Mouse (Mus musculus): ENCODE measurements around the gene Sumf1. TPM values are rescaled to one million over a fixed set of nuclear protein-coding genes. Genes with fewer than 3 reads are reported as not detected.

Gene Sumf1
- total RNA-seq, 4 experiments from 2014 or later: 6.7 to 9.9 (median 7.6) TPM

DNA sequence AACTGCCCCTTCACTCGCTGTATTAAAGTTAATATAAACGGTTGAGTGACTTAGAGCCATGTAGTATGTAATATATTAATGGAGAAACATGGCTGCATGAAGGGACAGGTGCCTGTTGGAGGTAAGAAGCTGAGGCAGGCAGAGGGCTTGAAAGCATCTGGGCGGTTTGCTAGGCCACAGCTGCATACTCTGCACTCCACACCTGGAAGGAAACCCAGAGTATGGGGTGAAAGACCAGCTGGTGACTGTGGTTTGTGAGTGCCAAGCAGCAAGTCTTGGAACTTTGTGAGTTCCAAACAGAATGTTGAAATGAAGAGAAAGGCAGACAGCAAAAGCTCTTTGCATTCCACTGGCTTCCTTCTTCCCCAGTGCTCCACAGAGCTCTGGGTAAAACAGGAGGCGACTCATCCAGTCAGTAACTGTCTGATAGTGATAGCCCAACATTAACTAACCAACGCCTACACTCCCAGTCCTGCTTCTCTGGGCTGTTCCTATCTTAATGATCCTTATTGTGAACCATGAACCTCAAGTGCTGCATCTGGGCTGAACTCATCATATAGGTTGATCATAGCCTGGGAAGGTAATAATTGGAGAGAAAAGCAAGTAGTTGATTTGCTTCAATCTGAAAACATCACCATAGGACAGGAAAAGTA, 21.7 kb upstream of the Sumf1 start:
- DNase-seq (ENCODE audit: low spot score in 2 of 2): no peak

DNA sequence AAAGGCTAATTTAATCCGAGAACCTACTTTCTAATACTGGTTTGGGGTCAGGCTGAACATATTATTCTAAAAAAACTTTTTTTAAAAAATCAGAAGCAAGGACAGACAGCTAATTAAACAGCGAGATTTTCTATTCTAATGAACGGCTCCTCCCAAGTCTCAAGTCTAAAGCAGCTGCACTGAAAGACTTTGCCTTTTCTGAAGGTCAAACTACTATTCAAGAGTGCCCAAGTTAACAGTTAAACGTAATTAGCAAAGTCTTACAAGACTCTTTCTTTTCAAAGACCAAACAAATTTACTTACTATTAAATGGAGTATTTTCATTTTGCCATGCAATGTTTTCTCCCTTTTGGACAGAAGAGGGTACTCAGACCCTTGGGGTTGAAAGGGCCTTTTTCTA, 20.8 kb upstream of the Sumf1 start:
- no peak for DNase-seq (ENCODE audit: low spot score in 2 of 2)

DNA sequence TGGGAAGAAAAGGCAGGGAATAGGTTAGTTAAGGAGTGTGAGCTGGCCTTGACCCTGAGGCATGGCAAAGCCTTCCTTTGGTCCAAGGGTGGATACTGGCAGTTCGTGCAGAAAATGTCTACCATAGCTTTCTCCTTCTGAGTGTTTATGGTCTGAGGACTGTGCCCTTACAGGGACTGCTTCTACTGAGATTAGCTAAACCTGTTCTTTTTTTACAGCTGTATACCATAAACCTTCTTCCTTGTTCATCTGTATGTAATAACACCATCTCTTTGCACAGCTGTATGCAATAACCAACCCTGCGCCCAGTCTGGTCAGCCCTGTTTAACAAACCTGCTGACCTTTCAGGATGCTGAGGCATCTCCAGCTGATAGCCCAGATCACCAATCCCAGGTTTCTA, 18.9 kb upstream of the Sumf1 start:
- no peak for DNase-seq (ENCODE audit: low spot score in 2 of 2)

DNA sequence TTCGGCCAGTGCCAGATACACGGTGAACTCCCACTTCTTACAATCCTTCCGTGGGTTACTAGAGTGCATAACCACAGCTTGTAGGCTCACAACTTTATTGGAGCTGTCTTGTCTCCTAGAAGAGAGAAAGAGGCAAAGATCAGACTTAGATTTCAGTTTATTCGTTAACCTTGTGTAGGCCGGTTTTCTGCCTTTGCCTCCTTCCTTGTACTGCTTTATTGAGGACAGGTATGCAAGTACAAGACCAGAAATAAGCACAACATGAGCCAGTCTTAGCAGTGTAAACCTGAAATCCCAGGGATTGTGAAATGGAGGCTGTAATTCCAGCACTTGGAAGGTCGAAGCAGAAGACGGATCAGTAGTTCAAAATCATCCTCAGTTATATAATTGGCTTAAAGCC, 12.9 kb upstream of the Sumf1 start:
- no peak for DNase-seq (ENCODE audit: low spot score in 2 of 2)

DNA sequence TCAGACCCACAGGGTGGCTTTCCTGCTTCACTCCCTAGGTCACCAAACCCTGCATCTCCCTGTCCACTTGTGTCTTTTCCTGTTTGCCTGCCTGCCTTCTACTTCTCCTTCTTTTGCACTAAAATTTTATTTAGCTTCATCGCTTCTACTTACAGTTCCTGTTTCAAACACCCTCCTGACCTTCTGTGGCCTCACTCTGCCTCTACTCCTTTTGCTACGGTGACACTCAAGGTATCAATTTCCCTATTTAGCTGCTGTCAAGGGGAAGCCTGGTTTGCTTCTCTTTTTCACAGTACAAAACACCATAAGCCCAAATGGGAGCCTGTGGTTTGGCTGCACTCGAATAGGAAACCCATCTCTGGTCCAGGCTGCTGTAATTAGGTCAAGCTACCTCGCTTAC, 11.7 kb upstream of the Sumf1 start:
- no peak for DNase-seq (ENCODE audit: low spot score in 2 of 2)

DNA sequence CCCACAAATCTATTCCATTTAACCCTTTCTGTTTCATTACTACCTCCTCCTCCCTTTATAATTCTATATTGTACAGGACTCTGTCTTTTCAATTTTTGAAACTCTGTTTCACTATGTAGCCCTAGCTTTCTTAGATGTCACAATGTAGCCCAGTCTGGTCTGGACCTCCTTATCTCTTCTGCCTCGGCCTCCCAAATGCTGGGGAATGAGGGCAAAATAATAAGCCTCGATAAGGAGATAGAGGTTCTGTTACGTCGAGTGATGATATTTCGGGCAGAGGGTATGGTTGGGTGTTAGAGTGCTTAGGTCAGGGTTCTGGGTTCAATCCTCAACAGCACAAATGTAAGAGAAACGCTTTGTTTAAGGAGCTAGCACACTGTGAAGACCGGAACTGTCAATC, 11.3 kb upstream of the Sumf1 start:
- DNase-seq (ENCODE audit: low spot score in 2 of 2): no peak

DNA sequence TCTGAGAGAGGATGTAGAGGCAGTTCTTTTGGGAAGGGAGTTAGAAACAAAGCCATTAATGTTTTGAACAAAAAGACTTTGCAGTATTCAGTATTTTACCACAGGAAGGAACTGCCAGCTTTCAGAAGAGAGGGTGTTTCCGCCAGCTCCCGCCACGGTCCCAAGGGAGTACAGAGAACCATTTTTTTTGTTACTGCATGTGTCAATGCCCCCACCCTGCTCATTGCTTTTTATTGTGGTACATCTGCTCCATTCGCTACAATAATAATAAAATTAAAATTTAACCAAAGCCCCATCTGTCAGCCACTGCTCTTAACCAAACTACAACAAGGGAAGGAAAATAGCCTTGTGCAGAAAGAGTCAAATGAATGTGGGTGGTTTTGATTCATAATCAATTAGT, 7.2 kb upstream of the Sumf1 start:
- no peak for DNase-seq (ENCODE audit: low spot score in 2 of 2)

DNA sequence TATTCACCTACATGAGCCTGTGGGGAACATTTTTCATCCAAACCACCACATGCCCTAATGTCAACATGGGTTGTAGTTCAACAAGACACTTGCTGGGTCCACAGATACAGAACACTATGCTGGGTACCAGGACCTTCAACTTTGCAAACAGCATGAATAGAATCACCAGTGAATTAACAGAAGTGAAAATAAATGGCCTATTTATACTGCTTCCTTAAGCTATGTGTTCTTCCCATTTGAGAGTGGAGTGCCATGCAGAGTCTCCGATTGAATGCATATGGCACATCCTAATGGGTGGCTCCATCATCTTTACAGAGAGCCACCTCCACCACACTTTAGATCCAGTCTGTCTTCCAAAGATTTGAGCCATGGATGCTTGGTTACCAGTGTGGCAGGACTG, 5.3 kb upstream of the Sumf1 start:
- DNase-seq (ENCODE audit: low spot score in 2 of 2): no peak

DNA sequence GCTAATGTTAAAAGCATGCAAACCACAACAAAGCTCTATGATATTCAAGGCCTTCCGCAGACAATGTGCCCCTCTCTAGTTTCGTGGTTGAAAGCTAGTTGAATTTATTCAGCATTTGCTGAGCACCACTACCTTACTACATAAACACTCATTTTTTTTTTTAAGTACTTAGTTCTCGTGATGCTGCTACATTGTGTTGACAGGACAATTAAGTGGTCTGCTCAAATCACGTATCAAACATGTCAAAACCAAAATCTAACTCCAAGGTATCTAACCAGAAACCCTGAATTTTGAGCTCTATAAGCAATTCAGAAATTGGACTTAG, 265 bp upstream of the Sumf1 start:
- DNase-seq (ENCODE audit: low spot score in 2 of 2): no peak

DNA sequence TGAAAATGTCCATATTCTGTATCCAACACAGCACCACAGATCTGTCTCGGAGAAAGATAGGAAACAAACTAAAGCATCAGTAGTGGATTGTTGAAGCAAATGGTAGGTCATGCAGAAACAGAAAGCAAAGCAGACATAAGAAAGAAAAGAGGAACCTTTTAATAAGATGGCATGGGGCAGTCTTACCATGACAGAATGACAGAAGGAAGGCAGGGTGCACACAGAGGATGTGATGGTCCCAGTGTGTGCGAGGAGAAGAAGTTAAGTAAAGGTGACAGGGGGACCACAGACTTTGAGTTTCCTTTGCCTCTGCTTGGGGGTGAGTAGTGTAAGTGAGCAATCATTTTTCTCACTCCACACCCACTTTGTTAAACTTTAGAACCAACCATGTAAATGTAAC, 6.3 kb downstream of the Sumf1 start:
- no peak for DNase-seq (ENCODE audit: low spot score in 2 of 2)

DNA sequence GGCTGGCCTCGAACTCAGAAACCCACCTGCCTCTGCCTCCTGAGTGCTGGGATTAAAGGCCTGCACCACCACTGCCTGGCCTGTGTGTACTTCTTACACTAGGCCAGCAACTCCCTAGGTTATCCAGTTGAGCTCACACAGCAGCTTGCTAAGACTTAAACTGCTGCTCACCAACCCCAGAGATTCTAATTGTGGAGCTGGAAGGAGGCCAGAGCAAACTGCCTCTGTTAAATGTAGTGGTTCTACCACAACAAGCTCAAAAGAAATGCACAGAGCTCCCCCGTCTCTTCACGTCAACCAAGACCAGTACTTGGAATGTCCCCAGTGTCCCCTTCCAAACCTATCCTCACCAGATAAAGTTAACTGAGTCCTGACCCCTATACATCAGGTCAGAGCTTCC, 11.2 kb downstream of the Sumf1 start:
- DNase-seq (ENCODE audit: low spot score in 2 of 2): no peak

DNA sequence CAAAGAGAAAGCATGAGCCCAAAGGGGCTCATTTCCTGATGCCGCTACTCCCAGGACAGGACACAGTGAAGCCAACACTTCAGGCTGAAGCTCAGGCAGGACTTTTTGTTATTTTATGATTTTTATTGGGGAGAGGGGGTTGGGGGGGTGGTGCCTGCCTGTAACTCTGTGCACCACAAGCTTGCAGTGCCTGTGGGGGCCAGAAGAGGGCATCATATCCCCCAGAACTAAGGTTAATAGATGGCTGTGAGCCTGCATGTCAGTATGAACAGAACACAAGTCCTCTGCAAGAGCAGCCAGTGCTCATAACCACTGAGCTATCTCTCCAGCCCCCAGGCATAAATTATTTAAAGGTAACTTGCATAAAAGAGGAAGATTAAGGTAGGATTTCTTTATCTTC, 13.2 kb downstream of the Sumf1 start:
- no peak for DNase-seq (ENCODE audit: low spot score in 2 of 2)

DNA sequence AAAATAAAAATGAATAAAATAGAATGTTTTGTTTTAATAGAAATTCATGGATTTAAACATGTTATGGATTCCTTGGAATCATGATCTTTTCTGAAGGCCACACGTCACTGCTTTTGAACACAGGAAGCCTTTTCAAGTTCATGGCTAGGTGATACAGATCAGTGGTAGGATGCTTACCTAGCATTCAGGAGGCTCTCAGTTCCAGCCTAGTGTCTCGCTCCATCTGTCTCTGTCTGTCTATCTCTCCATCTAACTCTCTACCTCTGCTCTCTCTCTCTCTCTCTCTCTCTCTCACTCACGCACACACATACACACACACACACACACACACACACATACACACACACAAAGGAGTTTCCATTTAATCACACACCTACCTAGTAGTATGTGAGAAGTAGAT, 15.9 kb downstream of the Sumf1 start:
- no peak for DNase-seq (ENCODE audit: low spot score in 2 of 2)

DNA sequence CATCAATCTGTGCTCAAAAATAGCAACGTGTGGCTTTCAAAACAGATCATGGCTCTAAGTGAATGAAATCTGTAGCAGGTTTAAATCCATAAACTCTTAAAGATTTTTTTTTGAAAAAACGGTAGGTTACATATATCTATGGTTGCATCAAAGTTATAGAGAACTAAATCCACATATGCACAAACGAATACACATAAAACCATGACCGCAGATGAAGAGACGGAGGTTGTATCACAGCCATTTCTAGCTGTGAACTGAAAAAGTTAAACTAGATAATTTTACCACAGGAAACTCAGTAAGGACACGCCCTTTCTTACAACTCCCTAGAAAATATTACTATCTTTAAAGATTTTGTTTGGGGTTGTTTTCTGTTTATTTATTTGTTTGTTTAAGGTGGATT, 16.7 kb downstream of the Sumf1 start:
- DNase-seq (ENCODE audit: low spot score in 2 of 2): no peak

DNA sequence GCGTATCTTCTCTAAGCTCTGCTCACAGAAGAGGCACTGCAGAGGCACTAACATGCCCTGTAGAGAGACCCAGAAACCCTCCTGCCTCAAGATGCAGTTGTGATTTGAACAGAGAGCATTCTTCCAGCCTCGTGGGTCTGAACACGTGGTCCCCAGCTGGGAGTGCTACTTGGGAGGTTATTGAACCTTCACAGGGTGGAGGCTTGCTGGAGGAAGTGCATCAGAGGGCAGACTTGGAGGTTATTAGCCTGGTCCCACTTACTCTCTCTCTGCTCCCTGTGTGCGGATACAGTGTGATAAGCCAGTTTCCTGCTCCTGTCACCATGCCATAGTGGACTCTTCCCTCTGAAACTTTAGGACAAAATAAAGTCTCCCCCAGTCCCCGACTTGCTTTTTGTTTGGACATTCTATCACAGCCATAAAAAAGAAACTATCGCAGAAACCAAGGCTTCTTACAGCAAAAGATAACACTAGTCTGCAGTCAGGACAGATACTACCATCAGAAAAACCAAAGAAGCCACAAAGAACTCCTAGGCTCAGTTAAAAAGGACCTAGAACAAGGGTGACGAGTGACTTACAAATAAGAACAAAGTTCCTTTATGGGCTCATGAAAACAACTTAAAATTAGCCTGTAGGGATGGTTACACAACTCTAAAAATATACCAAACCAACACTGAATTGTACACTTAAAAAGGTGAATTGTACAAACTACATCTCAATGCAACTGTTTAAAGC, 17.3 kb downstream of the Sumf1 start:
- DNase-seq (ENCODE audit: low spot score in 2 of 2): no peak

DNA sequence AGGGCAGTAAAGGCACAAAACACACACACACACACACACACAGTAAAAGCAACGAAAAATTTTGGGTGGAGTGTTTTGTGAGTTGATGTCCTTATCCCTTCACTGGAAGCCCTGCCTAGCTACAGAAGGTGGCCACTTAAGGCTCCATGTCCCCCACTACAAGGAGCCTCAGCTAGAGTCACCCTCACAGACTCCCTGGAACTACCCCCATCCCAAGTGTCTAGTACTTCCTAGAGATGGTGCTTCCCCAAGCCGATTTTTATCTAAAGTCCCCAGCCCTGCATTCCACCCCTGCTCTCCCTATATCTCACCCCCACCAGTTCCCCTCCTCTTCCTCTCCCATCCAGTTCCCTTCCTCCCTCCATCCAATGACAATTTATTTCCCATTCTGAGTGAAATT, 19.8 kb downstream of the Sumf1 start:
- no peak for DNase-seq (ENCODE audit: low spot score in 2 of 2)

DNA sequence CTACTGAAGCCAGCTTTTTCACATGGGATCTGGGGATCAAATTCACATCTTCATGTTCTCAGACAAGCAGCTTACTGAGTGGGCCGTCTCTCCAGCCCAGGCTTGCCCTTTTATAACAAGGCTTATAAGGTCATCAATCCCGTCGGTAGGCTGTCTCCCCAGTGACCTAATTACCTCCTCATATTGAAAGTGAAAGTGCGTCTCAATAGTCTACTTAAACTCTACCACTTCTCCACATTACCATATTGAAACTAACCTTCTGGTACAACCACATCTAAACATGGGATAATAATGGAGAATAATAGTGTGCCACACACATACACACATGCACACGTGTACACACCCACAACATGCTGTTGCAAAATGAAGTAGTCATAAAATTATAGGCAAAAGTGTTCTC, 20.4 kb downstream of the Sumf1 start:
- no peak for DNase-seq (ENCODE audit: low spot score in 2 of 2)

DNA sequence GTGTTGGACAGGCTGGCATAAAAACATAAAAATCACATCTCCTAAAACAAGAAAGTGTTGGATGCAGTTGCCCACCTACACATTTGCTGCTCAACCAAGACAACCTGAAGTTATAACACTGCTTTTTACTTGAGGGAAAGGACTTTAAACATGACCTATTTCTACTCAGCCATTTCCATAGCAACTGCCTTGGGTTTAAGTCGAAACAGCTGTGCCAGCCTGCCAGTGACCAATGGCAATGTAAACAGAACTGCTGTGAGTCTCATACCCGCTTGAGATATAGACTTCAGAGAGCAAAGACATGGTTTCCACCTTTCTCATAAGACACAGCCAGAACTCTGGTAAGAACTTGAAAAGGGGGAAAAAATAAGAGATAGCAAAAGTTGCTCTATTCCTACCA, 24.8 kb downstream of the Sumf1 start:
- no peak for DNase-seq (ENCODE audit: low spot score in 2 of 2)

DNA sequence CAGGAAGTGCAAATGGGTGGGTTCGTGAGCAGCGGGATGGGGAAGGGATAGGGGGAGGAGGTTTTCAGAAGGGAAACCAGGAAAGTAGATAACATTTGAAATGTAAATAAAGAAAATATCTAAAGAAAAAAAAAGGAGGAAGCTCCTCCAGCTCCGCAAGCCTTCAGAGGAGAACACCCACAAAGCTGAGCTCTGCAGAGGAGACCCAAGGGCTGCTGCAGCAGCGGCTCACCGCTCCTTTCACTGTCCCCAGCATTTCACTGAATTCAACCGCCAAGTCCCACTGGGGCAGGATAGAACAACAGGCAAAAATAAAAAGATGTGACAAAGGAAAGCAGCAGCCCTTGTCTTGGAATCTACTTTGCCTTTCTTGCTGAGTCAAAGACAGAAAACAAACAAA, 28.5 kb downstream of the Sumf1 start:
- DNase-seq (ENCODE audit: low spot score in 2 of 2): no peak

DNA sequence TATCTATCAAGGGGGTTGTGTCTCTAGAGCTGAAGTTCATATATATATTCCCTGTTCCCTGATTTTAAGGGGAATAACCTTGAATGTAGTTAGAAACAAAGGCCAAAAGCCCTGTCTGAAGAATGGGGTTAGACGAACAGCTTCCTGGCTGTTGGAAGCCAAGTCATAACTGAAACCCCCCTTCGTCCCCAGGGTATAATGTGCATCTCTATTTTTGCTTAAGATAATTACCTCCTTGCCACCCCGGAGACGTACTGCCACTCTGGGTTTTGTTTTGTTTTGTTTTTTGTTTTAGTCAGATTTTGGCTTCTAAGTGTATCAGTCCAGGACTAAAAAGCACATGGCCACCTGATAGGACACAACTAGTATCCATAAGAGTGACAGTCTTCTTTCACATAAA, 31.1 kb downstream of the Sumf1 start:
- DNase-seq (ENCODE audit: low spot score in 2 of 2): no peak

DNA sequence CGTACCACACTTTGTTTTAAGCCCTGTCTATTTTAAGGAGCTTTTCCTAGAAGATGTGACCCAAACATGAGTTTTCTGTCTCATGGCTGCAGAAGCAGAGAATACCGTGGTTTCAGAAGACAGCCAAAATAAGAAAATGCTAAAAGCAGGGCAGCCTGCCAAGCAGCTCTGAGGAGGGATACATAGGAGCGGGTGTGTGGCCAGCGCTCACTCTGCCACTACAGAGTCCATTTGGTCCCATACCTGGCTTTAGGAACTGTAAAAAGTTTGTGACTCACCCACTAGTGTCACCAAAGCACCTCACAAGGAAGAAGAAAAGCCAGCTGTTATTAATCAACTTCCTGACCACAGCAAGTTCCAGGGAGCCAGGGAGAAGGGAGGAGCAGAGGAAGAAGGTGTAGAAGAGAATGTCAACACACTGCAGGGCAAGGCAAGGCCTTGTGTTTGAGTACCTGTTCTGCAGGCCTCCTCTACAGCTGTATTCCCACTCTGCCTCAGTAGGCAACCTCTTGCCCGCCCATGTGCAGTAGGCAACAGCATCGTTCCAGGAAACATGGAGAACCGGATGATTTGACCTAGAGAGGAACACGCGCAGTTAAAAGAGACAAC, 32.6 kb downstream of the Sumf1 start:
- no peak for DNase-seq (ENCODE audit: low spot score in 2 of 2)

DNA sequence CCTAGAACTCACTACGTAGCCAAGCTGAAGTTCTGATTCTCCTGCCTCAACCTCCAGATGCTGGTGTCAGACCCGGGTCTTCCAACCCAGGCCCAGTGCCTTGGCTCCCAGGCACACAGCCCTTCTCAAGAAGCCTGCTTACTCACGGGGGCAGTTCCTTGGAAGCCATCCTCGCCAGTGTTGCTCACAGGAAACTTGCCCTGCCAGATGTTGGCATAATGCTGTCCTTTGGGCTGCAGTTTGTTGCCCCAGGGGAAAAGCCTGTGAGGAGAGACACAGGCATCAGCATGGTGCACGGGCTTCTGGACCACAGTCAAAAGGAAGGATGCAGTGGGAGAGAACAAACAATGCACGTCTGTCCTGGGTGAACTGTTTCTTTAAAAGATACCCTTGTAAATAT, 33.3 kb downstream of the Sumf1 start:
- DNase-seq (ENCODE audit: low spot score in 2 of 2): no peak

DNA sequence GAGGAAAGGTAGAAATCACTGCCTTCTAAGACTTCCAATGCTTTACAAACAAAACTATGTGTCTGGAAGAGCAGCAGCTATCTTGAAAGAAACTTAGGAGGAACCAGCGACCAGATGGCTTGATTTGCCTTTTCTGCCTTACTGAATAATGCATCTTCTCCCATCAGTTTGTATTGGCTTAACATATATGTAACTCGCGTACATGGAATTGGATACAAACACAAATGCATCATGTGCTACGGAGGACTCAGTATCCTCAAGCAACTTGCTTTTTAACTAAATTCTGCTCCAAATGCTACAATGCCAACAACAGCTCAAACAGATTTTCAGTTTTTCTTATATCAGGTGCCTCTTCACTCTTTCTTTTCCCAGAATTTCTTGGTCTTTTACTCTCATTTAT, 36.1 kb downstream of the Sumf1 start:
- DNase-seq (ENCODE audit: low spot score in 2 of 2): no peak
